Mouse (Mus musculus) WW6 (cell line): ENCODE data around the gene Vsx1.

Experiments
- DNase-seq: peaks from one replicate; pipeline ENCODE4 v3.0.0-alpha.2; 2013; ENCODE audit warnings: low read depth, low spot score

The Vsx1 gene

DNA sequence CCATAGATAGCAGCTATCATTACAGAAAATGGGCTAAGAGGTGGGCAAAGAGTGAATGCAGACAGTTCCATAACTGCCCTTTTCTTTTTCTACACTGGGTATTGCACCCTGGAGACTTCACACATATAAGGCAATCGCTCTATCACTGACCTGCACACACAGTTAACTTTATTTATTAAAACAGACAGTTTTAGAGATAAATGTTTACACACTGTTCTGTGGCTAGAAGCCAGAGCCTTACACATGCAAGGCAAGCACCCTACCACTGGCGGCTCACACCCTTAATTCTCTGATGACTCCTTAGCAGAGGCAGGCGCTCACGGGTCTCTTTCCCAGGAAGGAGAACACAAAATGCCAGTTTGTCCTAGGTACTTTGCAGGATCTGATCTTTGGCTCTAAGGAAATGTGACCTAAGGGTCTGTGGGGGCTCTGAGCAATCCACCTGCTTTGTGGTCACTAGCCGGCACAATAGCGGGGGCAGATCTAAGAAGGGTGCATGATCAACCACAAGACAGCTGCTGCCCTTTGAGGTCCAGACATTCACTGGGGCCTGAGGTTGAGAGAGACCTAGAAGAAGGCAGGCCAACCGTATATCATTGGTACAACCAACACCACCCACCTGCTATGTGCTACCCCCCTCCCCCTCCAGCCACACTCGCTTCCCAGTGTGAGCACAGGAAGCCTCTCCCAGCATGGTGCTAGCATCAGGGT lies 42.6 kb downstream of the Vsx1 start:
- no peak for DNase-seq

DNA sequence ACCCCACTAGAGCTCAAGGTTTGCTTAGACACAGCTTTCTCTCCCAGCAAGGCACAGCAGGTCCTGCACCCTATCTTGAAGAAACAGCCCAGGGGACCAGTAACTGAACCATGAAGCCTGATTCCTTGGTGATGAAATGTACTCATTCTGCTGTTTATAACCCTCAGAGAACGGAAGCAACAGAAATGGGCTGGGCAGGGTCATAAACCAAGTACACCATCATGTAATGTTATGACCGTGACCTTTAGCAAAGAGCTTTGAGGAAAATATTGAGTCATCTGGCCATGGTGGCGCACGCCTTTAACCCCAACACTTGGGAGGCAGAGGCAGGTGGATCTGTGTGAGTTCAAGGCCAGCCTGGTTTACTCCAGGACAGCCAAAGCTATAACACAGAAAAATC lies 43.9 kb downstream of the Vsx1 start:
- DNase-seq = no peak

DNA sequence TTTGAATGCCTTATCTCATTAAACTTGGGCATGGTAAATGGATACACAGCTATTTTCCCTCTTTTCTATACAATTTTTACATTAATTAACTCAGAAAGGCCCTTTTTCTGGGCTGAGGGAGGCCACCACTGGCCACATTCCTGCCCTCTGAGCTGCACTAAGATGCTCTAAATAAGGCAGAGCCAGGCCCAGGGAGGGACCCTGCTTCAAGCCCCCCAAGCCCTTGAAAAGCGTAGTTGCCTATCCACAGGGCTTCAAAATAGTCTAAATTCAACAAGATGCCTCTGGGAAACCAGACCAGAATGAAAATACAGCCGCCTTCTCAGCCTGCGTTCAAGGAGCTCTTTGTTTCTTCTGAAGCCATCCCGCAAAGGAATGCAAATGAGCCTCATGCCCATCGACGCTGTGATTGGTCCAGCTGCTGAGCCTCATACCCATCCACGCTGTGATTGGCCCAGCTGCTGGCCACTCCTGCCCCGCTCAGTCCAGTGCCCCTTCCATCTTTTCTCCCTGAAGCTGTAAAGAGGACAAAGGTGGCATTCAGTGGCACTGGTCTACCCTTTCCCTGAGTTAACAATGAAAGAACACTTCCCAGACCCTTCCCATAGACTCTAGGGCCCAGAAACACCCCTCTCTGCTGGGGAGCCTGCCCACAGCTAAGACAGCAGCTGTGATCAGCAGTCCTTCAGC lies 45.3 kb downstream of the Vsx1 start:
- DNase-seq = no peak

DNA sequence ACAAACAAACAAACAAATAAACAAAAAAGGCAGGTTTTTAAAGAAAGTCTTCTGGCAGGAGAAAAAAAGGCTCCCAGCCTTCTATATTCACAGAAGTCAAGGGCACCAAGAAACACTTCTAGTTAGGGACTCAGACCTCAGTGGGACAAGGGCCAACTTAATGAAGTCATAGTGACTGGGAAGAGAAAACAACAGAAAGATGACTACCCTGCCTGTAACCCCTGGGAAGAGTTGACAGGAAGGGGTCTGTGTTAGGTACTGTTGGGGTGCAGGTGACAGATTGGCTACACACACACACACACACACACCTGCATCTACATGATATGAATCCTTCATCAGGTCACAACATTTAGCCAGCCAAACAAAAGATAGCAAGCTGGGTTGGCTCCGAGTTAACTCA lies 46.0 kb downstream of the Vsx1 start:
- no peak for DNase-seq

DNA sequence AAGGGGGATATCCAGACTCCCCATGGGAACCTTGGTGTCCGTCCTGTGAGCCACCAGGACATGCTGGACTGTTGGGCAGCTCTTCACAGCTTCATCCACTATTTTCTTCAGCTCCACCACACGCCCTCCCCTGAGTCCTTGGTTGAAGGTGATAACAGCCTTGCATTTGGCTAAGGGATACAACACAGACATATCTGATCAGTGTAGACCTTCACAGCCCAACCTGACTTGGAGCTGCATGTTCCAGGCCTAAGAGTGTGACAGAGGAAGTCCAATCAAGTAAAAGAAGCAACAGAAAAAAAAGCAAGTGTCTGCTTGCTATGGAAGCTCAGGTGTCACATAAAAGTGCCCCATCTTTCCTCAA lies 50.8 kb downstream of the Vsx1 start:
- no peak for DNase-seq

DNA sequence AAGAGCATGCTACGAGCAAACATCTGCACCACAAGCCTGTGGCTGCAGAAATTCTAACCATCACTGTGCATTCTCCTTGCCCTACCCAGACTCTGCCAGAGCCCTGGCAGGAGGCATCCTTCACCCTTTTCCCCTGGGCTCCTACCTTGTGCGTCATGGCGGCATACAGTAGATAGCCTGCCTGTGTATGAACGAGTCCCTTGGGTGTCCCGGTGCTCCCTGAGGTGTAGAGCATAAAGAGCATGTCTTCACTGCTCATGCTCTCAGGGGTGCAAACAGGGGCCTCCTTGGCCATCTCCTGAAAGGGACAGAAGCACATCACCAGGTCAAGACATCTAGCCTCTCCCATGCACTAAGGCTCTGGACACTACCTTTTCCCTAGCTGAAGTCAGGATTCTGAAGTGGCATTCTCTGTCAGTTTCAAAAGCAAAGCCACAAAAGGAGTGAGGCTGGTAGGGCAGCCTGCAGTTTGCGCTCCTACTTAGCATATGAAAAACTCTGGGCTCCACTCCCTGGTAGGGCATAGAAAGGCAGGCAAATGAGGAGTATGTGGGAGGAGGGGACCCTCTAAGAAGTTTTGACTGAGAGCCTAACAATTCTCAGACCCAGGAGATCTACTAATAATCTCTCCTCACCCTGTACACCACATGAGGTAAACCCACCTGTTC lies 51.3 kb downstream of the Vsx1 start:
- DNase-seq = no peak

DNA sequence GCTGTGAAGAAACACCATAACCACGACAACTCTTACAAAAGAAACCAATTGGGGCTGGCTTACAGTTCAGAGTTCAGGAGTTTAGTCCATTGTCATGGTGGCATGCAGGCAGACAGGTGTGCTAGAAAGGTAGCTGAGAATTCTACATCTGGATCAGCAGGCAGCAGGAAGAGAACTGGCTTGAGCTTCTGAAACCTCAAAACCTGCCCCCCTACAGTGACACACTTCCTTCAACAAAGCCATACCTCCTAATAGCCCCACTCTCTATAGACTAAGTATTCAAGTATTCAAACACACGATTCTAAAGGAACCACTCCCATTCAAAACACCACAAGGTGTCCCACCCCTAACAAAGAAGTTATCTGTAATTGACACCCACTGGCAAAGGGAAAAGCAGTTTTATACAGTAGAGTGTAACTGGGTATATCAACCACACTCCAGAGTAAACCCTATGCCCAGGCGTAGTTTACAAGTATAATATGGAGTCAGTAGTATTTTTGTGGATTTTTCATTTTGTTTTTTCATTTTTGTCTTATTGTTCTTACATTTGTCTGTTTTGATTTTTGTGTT lies 53.2 kb downstream of the Vsx1 start:
- no peak for DNase-seq
